Mouse (Mus musculus): ENCODE measurements around the gene Mlst8. TPM values are rescaled to one million over a fixed set of nuclear protein-coding genes. Genes with fewer than 3 reads are reported as not detected.

Gene Mlst8
- polyA plus RNA-seq, 1 experiment from 2014 or later: 19.4 TPM

DNA sequence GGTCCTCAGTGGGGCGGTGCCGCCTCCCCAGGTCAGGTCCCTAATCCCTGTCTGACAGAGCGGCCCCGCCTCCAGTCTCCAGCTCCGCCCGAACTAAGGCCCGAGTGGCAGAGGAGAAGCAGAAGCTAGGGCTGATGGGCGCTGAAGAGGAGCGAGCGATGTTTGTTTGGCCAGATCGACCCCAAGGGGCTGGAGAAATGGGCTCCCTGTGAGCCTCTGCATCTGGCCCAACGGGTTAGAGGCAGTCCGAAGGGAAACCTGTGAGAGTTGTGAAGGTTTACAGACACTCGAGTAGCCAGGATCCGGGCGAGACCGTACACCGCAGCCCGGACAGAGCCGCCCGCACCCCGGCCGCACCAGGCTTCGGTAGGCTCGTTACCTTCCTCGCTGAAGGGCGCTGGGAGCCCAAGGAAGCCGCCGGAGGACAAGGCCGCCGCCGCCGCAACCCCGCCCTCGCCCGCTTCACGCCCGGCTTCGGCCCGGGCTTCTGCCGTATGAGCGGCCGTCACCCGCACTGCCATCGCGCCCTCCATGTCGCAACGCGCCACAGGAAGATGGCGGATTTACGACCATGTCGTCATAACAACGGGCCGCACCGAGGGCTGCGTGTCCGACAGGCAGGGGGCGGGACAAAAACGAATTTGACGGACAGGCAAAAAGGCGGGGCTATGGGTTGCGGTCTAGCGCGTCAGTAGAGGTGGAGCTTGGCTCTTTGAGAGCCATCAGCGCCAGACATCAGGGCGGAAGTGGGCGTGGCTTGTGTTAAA is 23.9 kb downstream of the Mlst8 start:
- Histone ChIP-seq H3K27me3 (replicated peaks) (no peaks in the 10 kb centered on the region), H3K9me3 (replicated peaks) (no peaks in the 10 kb centered on the region), H3K4me1 (peaks cover 28% of the 10 kb centered on the region), H3K9ac (peak overlapping the region; percentile 95), H3K27ac (peak overlapping the region; percentile 99), H3K4me2 (peak overlapping the region; percentile 85), H3K36me3 (peaks cover 19% of the 10 kb centered on the region), H3K4me3 (peak overlapping the region; percentile 83)
- ATAC-seq: peak; percentile 94
- WGBS (ENCODE audit: insufficient replicate concordance): under 1% methylated on average over 67 of the region's 67 CpGs

- Histone ChIP-seq H3K27me3 (replicated peaks) (no peaks in the 10 kb centered on the region), H3K9ac (peak overlapping the region; percentile 95), H3K4me2 (peak overlapping the region; percentile 85), H3K4me1 (peaks cover 28% of the 10 kb centered on the region), H3K36me3 (peaks cover 26% of the 10 kb centered on the region), H3K27ac (peak overlapping the region; percentile 99), H3K4me3 (peak overlapping the region; percentile 83), H3K9me3 (replicated peaks) (no peaks in the 10 kb centered on the region)
- 3% methylated on average over 14 of the region's 14 CpGs for WGBS (ENCODE audit: insufficient replicate concordance)
- ATAC-seq: no peak
Observed at GRCm38 (mm10) chr17:24454218-24454755, 24.6 kb downstream of the Mlst8 start.

GRCm38 (mm10) chr17:24453372-24453771 is 25.5 kb downstream of the Mlst8 start:
- Histone ChIP-seq H3K4me3 (peak overlapping the region; percentile 83), H3K9me3 (replicated peaks) (no peaks in the 10 kb centered on the region), H3K27me3 (replicated peaks) (no peaks in the 10 kb centered on the region), H3K36me3 (peaks cover 35% of the 10 kb centered on the region), H3K4me2 (peak overlapping the region; percentile 85), H3K9ac (peak overlapping the region; percentile 4; the same call in 1 of the 2 replicates), H3K27ac (peak overlapping the region; percentile 99), H3K4me1 (peaks cover 28% of the 10 kb centered on the region)
- 52% methylated on average over 2 of the region's 2 CpGs for WGBS (ENCODE audit: insufficient replicate concordance)
- ATAC-seq: 0 out of 2 replicates have a peak, but pooled peaks have one; percentile 16

DNA sequence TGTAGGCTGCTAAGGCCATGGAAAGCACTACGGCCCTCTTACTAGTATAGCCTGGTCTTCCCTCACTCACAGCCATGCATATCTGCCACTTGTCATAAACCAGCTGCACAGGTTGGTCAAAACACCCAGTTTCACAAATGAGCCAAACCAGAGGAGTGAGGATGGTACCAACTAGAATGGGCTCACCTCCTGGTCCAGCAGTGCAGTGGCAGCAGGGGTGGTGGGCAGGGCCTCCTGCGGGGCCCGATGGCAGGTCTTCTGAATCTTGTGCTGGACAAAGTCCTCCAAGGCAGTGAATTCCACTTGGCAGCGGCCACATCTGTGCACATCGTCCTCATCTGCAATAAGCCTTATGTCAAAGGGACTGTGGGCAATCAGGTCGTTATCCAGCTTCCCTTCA is 27.7 kb downstream of the Mlst8 start:
- Histone ChIP-seq H3K36me3 (peaks cover 56% of the 10 kb centered on the region), H3K4me1 (peaks cover 28% of the 10 kb centered on the region), H3K9ac (no peak overlapping the region), H3K4me2 (no peak overlapping the region), H3K27me3 (replicated peaks) (no peaks in the 10 kb centered on the region), H3K4me3 (no peak overlapping the region), H3K9me3 (replicated peaks) (no peaks in the 10 kb centered on the region), H3K27ac (no peak overlapping the region)
- WGBS (ENCODE audit: insufficient replicate concordance): 88% methylated on average over 6 of the region's 6 CpGs
- no peak for ATAC-seq

- Histone ChIP-seq H3K4me3 (no peak overlapping the region), H3K36me3 (peaks cover 74% of the 10 kb centered on the region), H3K4me1 (peaks cover 21% of the 10 kb centered on the region), H3K27ac (no peak overlapping the region), H3K9me3 (replicated peaks) (no peaks in the 10 kb centered on the region), H3K27me3 (replicated peaks) (no peaks in the 10 kb centered on the region), H3K9ac (no peak overlapping the region), H3K4me2 (no peak overlapping the region)
- no peak for ATAC-seq
- WGBS (ENCODE audit: insufficient replicate concordance): 80% methylated on average over 6 of the region's 6 CpGs
Observed at GRCm38 (mm10) chr17:24449507-24449906, 29.4 kb downstream of the Mlst8 start.

GRCm38 (mm10) chr17:24446590-24446989 is 32.3 kb downstream of the Mlst8 start:
- peaks cover 100% of the 10 kb centered on the region for H3K36me3 ChIP-seq
- no peak overlapping the region for H3K27ac ChIP-seq
- no peaks in the 10 kb centered on the region for H3K27me3 ChIP-seq (replicated peaks)
- H3K4me3 ChIP-seq: no peak overlapping the region
- H3K4me1 ChIP-seq: no peaks in the 10 kb centered on the region
- H3K9ac ChIP-seq: no peak overlapping the region
- H3K4me2 ChIP-seq: no peak overlapping the region
- no peaks in the 10 kb centered on the region for H3K9me3 ChIP-seq (replicated peaks)
- 85% methylated on average over 8 of the region's 8 CpGs for WGBS (ENCODE audit: insufficient replicate concordance)
- ATAC-seq: no peak

- WGBS (ENCODE audit: insufficient replicate concordance): 84% methylated on average over 4 of the region's 4 CpGs
- peaks cover 100% of the 10 kb centered on the region for H3K36me3 ChIP-seq
Observed at GRCm38 (mm10) chr17:24443409-24443808, 35.5 kb downstream of the Mlst8 start.

DNA sequence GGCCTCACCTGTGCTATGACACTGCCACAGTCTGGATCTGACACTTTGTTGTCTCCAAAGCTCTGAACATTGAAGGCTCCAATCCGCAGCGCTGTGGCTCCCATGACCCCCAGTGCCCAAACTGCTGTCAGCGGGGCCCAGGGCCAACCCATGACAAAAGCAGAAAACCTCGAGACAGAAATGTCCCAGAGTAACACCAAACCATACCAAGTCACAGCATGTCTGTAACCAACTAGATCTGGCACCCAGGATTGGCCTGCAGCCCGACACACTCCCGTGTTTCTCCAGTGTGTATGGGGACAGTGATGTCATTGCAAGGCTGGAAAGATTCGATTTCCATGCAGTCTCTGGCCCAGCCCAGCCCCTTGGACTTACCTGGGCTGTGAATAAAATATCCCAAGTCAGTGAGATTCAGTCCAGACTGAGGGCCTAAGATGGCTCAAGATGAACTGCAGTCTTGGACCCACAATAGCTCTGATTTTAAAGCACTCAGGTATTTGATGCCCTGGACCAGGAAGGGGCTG is 36.2 kb downstream of the Mlst8 start, which contains the start of gene Dnase1l2:
Gene Dnase1l2, minus strand, starts transcription at position 474 of the 524 bp plus-strand sequence.
- Histone ChIP-seq H3K4me3 (no peak within 1 kb of the TSS), H3K9me3 (replicated peaks) (no peaks in the 10 kb centered on the region), H3K27ac (no peak within 1 kb of the TSS), H3K4me1 (no peaks in the 10 kb centered on the region), H3K9ac (no peak within 1 kb of the TSS), H3K36me3 (peaks cover 100% of the 10 kb centered on the region), H3K27me3 (replicated peaks) (no peaks in the 10 kb centered on the region), H3K4me2 (no peak within 1 kb of the TSS)
- ATAC-seq: no peak
- 76% methylated on average over 7 of the region's 7 CpGs for WGBS (ENCODE audit: insufficient replicate concordance)

More at GRCm38 (mm10) chr17:24443409-24443808, 35.5 kb downstream of the Mlst8 start:
- Histone ChIP-seq H3K4me3 (no peak overlapping the region), H3K27me3 (replicated peaks) (no peaks in the 10 kb centered on the region), H3K4me2 (no peak overlapping the region), H3K9ac (no peak overlapping the region), H3K9me3 (replicated peaks) (no peaks in the 10 kb centered on the region), H3K4me1 (no peaks in the 10 kb centered on the region), H3K27ac (no peak overlapping the region)
- no peak for ATAC-seq

DNA sequence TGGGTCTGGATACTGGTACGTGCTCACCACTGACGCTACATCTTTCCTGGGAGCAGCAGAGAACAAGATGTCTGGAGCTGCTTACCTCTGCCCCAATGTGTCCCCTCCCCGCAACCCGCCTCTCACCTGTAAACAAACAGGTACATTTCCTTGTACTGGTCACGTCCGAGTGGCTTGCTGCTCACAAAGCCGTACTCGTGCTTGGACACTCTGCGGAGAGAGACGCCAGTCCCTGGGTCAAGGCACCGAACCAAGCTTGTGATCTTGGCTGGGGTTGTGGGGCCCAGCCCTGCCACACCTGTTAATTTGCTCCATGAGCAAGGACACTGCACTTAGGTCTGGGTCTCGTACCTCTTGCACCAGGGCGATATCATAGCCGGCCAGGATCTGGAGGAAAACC is 36.8 kb downstream of the Mlst8 start:
- Histone ChIP-seq H3K4me2 (no peak overlapping the region), H3K9me3 (replicated peaks) (no peaks in the 10 kb centered on the region), H3K4me1 (no peaks in the 10 kb centered on the region), H3K27ac (no peak overlapping the region), H3K36me3 (peaks cover 100% of the 10 kb centered on the region), H3K9ac (no peak overlapping the region), H3K4me3 (no peak overlapping the region), H3K27me3 (replicated peaks) (no peaks in the 10 kb centered on the region)
- ATAC-seq: no peak
- 86% methylated on average over 14 of the region's 14 CpGs for WGBS (ENCODE audit: insufficient replicate concordance)

DNA sequence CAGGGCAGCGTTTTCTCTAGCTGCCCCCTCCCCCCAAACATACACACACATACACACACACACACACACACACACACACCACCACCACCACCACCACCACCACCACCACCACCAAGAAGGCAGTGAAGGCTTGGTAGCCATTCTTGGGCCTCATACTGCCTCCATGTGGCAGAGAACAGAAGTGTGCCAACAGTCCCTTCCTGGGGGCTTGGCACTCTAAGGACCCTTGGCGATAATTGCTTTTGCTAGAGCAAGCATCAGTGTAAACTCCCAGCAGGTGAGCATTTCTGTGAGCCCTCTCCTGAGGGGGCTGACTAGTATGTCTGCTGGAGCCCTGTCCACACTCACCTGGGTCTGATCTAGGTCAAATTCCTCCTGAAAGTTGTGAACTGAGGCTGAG is 37.7 kb downstream of the Mlst8 start:
- H3K9me3 ChIP-seq (replicated peaks): no peaks in the 10 kb centered on the region
- H3K36me3 ChIP-seq: peaks cover 100% of the 10 kb centered on the region
- no peak overlapping the region for H3K27ac ChIP-seq
- ATAC-seq: no peak
- no peaks in the 10 kb centered on the region for H3K4me1 ChIP-seq
- no peak overlapping the region for H3K9ac ChIP-seq
- WGBS (ENCODE audit: insufficient replicate concordance): 46% methylated on average over 2 of the region's 2 CpGs
- H3K4me3 ChIP-seq: no peak overlapping the region
- no peaks in the 10 kb centered on the region for H3K27me3 ChIP-seq (replicated peaks)
- H3K4me2 ChIP-seq: no peak overlapping the region

DNA sequence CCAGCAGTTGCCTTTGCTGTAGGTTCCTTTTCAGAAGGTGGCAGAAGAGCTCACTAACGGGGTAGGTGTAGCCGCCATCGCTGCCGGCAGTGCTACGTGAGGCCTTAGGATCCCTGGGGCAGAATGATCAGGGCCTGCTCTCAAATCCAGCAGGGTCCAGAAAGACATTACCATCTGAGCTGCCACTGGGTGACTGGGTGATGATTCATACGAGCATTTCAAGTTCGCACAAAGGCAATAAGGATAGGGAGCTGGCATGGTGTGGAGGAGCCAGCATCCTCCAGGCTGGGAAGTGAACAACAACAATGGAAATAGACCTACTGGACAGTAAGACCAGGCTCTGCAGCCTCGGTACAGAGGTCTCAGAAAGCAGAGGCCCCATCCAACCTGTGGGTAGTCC is 38.5 kb downstream of the Mlst8 start:
- Histone ChIP-seq H3K4me1 (no peaks in the 10 kb centered on the region), H3K4me3 (no peak overlapping the region), H3K36me3 (peaks cover 100% of the 10 kb centered on the region), H3K27ac (no peak overlapping the region), H3K4me2 (no peak overlapping the region), H3K27me3 (replicated peaks) (no peaks in the 10 kb centered on the region), H3K9me3 (replicated peaks) (no peaks in the 10 kb centered on the region), H3K9ac (no peak overlapping the region)
- ATAC-seq: no peak
- 89% methylated on average over 8 of the region's 8 CpGs for WGBS (ENCODE audit: insufficient replicate concordance)

GRCm38 (mm10) chr17:24437016-24437415 is 41.9 kb downstream of the Mlst8 start:
- Histone ChIP-seq H3K4me1 (no peaks in the 10 kb centered on the region), H3K27ac (no peak overlapping the region), H3K36me3 (peaks cover 92% of the 10 kb centered on the region), H3K4me3 (no peak overlapping the region), H3K9me3 (replicated peaks) (no peaks in the 10 kb centered on the region), H3K4me2 (no peak overlapping the region), H3K27me3 (replicated peaks) (no peaks in the 10 kb centered on the region), H3K9ac (no peak overlapping the region)
- peak; percentile 36; the same call in 1 of the 2 replicates for ATAC-seq
- WGBS (ENCODE audit: insufficient replicate concordance): 77% methylated on average over 5 of the region's 5 CpGs
